Mouse (Mus musculus): ENCODE measurements around the gene 4930469K13Rik.

DNA sequence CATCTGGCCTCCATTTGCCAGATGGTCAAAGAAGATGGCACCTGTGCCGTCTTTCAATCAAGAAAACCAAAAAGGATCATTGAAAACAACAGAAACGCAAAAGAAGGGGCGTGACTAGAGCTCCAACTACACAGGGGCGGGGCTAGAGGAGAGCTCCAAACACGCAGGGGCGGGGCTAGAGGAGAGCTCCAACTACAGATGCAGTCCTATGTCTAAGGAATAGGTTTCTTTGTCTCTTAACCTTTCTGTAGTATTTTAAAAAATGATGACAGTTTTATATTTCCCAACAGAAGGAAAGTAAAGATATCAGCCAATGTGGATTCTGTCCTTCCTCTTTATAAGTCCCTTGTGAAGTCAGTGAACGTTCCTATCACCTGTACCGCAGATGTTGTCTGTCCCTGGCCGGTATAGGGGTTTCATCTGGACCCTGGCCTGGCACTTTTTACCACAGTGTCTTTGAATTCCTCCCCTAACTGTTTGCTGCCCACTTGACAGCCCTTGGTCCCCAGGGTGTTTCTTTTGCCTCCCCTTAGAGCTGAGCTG is 153.5 kb downstream of the 4930469K13Rik start:
- no peak for TF ChIP-seq POLR2A (IDR thresholded peaks at IDR 0.05; ENCODE audit: borderline replicate concordance, control insufficient read depth, low read depth, low read length)
- no peak for TF ChIP-seq CTCF (IDR thresholded peaks at IDR 0.05; ENCODE audit: control insufficient read depth, insufficient read depth, low read length)
